Mouse (Mus musculus) cortical plate, adult 2 months (tissue): ENCODE measurements around the gene 4933425L06Rik. TPM values are rescaled to one million over a fixed set of nuclear protein-coding genes. Genes with fewer than 3 reads are reported as not detected.

Experiments
- H3K27ac ChIP-seq: fragments of 200-500 bp; 2 replicates; pipeline ENCODE4 v1.5.1; 2012; ENCODE audit warnings: low read length, control low read depth, inconsistent platforms; ENCODE audit not compliant: insufficient read depth
- H3K4me1 ChIP-seq: fragments of 200-500 bp; 2 replicates; pipeline ENCODE4 v1.6.1; 2011; ENCODE audit warnings: low read length; ENCODE audit not compliant: control insufficient read depth, insufficient read depth
- H3K4me3 ChIP-seq: fragments of 200-500 bp; 2 replicates; pipeline ENCODE4 v1.5.1; 2011; ENCODE audit warnings: mild to moderate bottlenecking, low read length, control low read depth; ENCODE audit not compliant: insufficient read depth
- CTCF ChIP-seq: fragments of 200-500 bp; IDR thresholded peaks from 2 replicates; pipeline ENCODE4 v1.5.1; 2011; ENCODE audit warnings: mild to moderate bottlenecking, control low read depth, low read length; ENCODE audit not compliant: insufficient read depth; ENCODE audit errors: extremely low read depth
- POLR2A ChIP-seq: fragments of 200-500 bp; IDR thresholded peaks from 2 replicates; pipeline ENCODE4 v1.6.1; 2011; ENCODE audit warnings: mild to moderate bottlenecking, low read length, control low read depth; ENCODE audit not compliant: insufficient read depth; ENCODE audit errors: extremely low read depth
- polyA plus RNA-seq: library from polyadenylated mRNA; depleted of rRNA; stranded (reverse); fragments of >200 nt; gene quantifications from 2 replicates; pipeline ENCODE4 v1.2.3, GENCODE M21; 2012

The 4933425L06Rik gene
- polyA plus RNA-seq, 1 experiment, result not detected

- no peak for TF ChIP-seq POLR2A
- no peak for TF ChIP-seq CTCF
- Histone ChIP-seq H3K4me3 (no peak overlapping the region; the same call in 1 of the 2 replicates), H3K27ac (no peak overlapping the region), H3K4me1 (peaks cover 2% of the 10 kb centered on the region; the same call in 1 of the 2 replicates)
Measured at GRCm38 (mm10) chr13:105055374-105055773, 26.5 kb upstream of the 4933425L06Rik start.

- no peak for TF ChIP-seq POLR2A
- no peak for TF ChIP-seq CTCF
- H3K4me1 ChIP-seq, result no peaks in the 10 kb centered on the region
- no peak overlapping the region for H3K4me3 ChIP-seq
- no peak overlapping the region for H3K27ac ChIP-seq
Measured at GRCm38 (mm10) chr13:105066119-105066518, 15.8 kb upstream of the 4933425L06Rik start.

GRCm38 (mm10) chr13:105066890-105067845 is 14.8 kb upstream of the 4933425L06Rik start:
- Histone ChIP-seq H3K27ac (no peak overlapping the region), H3K4me1 (no peaks in the 10 kb centered on the region), H3K4me3 (no peak overlapping the region)
- no peak for TF ChIP-seq CTCF

- no peaks in the 10 kb centered on the region for H3K4me1 ChIP-seq
- H3K27ac ChIP-seq, result no peak overlapping the region
- TF ChIP-seq CTCF (no peak), POLR2A (no peak)
- no peak overlapping the region for H3K4me3 ChIP-seq
Measured at GRCm38 (mm10) chr13:105089276-105089675, 7.4 kb downstream of the 4933425L06Rik start.

GRCm38 (mm10) chr13:105096316-105096715 is 14.4 kb downstream of the 4933425L06Rik start:
- no peak for TF ChIP-seq CTCF
- TF ChIP-seq POLR2A, result no peak
- H3K27ac ChIP-seq, result no peak overlapping the region
- H3K4me1 ChIP-seq, result no peaks in the 10 kb centered on the region
- H3K4me3 ChIP-seq, result no peak overlapping the region

GRCm38 (mm10) chr13:105100705-105101104 is 18.8 kb downstream of the 4933425L06Rik start:
- no peak overlapping the region for H3K27ac ChIP-seq
- TF ChIP-seq CTCF, result no peak
- TF ChIP-seq POLR2A, result no peak
- no peak overlapping the region for H3K4me3 ChIP-seq
- H3K4me1 ChIP-seq, result no peaks in the 10 kb centered on the region

GRCm38 (mm10) chr13:105104385-105104784 is 22.5 kb downstream of the 4933425L06Rik start:
- Histone ChIP-seq H3K4me1 (no peaks in the 10 kb centered on the region), H3K4me3 (no peak overlapping the region), H3K27ac (no peak overlapping the region)
- no peak for TF ChIP-seq POLR2A
- TF ChIP-seq CTCF, result no peak

- H3K4me1 ChIP-seq, result no peaks in the 10 kb centered on the region
- no peak overlapping the region for H3K4me3 ChIP-seq
- H3K27ac ChIP-seq, result no peak overlapping the region
- TF ChIP-seq POLR2A, result no peak
- TF ChIP-seq CTCF, result no peak
Measured at GRCm38 (mm10) chr13:105111599-105111998, 29.7 kb downstream of the 4933425L06Rik start.

- no peak for TF ChIP-seq POLR2A
- TF ChIP-seq CTCF, result no peak
- Histone ChIP-seq H3K4me3 (no peak overlapping the region), H3K27ac (no peak overlapping the region), H3K4me1 (no peaks in the 10 kb centered on the region)
Measured at GRCm38 (mm10) chr13:105121617-105122016, 39.7 kb downstream of the 4933425L06Rik start.

GRCm38 (mm10) chr13:105122092-105122491 is 40.2 kb downstream of the 4933425L06Rik start:
- no peak overlapping the region for H3K27ac ChIP-seq
- no peak overlapping the region for H3K4me3 ChIP-seq
- TF ChIP-seq POLR2A (no peak), CTCF (no peak)
- H3K4me1 ChIP-seq, result no peaks in the 10 kb centered on the region

GRCm38 (mm10) chr13:105130080-105130479 is 48.2 kb downstream of the 4933425L06Rik start:
- TF ChIP-seq CTCF (no peak), POLR2A (no peak)
- Histone ChIP-seq H3K4me1 (no peaks in the 10 kb centered on the region), H3K4me3 (no peak overlapping the region), H3K27ac (no peak overlapping the region)
